Mouse (Mus musculus) c-Kit-positive CD71-negative TER-119-negative erythroid progenitor cells, embryonic 14.5 days (primary cell): Measurements from ENCODE around the gene Gm20388.
A peak's percentile ranks its signal among the peaks of the same experiment; 100 is the strongest.

ENCODE experiments used
- DNase-seq: peaks from one replicate; pipeline ENCODE4 v3.0.0-alpha.2; 2013; ENCODE audit warnings: low read depth

Gm20388 gene

GRCm38 (mm10) chr8:123126193-123126816, 3215.7 kb downstream of the Gm20388 start:
- no peak for DNase-seq

GRCm38 (mm10) chr8:123131041-123131440, 3220.4 kb downstream of the Gm20388 start:
- DNase-seq = no peak

- DNase-seq = no peak
Measured at GRCm38 (mm10) chr8:123132953-123133352, 3222.3 kb downstream of the Gm20388 start.

GRCm38 (mm10) chr8:123134149-123134713, 3223.6 kb downstream of the Gm20388 start:
- DNase-seq = no peak

- no peak for DNase-seq
Measured at GRCm38 (mm10) chr8:123135406-123135805, 3224.8 kb downstream of the Gm20388 start.

- no peak for DNase-seq
Measured at GRCm38 (mm10) chr8:123135806-123136205, 3225.2 kb downstream of the Gm20388 start.

- no peak for DNase-seq
Measured at GRCm38 (mm10) chr8:123136287-123136686, 3225.6 kb downstream of the Gm20388 start.

GRCm38 (mm10) chr8:123137645-123138077, 3227.0 kb downstream of the Gm20388 start:
- DNase-seq = no peak

GRCm38 (mm10) chr8:123138741-123139140, 3228.1 kb downstream of the Gm20388 start:
- DNase-seq = no peak

- DNase-seq = no peak
Measured at GRCm38 (mm10) chr8:123141741-123142462, 3231.3 kb downstream of the Gm20388 start.

GRCm38 (mm10) chr8:123145279-123145678, 3234.6 kb downstream of the Gm20388 start:
- DNase-seq = peak; percentile 42

- DNase-seq = no peak
Measured at GRCm38 (mm10) chr8:123146390-123146789, 3235.7 kb downstream of the Gm20388 start.

GRCm38 (mm10) chr8:123150737-123151171, 3240.1 kb downstream of the Gm20388 start:
- no peak for DNase-seq

GRCm38 (mm10) chr8:123155177-123155576, 3244.5 kb downstream of the Gm20388 start:
- no peak for DNase-seq

GRCm38 (mm10) chr8:123156070-123156773, 3245.6 kb downstream of the Gm20388 start:
- DNase-seq = no peak

GRCm38 (mm10) chr8:123157888-123158465, 3247.3 kb downstream of the Gm20388 start, which contains the start of gene Sult5a1:
TSS of gene Sult5a1 (minus strand) at chr8:123158315.
- DNase-seq = no peak

- DNase-seq = no peak
Measured at GRCm38 (mm10) chr8:123181391-123181790, 3270.8 kb downstream of the Gm20388 start.

- no peak for DNase-seq
Measured at GRCm38 (mm10) chr8:123185566-123186409, 3275.1 kb downstream of the Gm20388 start, which contains the start of gene Dpep1. TSS of gene Dpep1 (plus strand) at chr8:123186242.

GRCm38 (mm10) chr8:123188006-123188405, 3277.4 kb downstream of the Gm20388 start:
- DNase-seq = no peak

- DNase-seq = no peak
Measured at GRCm38 (mm10) chr8:123188841-123189240, 3278.2 kb downstream of the Gm20388 start.

- peak; percentile 62 for DNase-seq
Measured at GRCm38 (mm10) chr8:123190678-123191077, 3280.0 kb downstream of the Gm20388 start.
